Mouse (Mus musculus) heart, postnatal 25 days (tissue): ENCODE results near the gene Fitm2. TPM values are rescaled to one million over a fixed set of nuclear protein-coding genes. Genes with fewer than 3 reads are reported as not detected.

ENCODE experiments used
- DNase-seq: peaks from one replicate; pipeline ENCODE4 v3.0.0; 2022; ENCODE audit warnings: low spot score
- intact Hi-C: fragments of 180-260 bp; cut with DNase I; formaldehyde crosslinking; loops from one replicate; pipeline ENCODE4 v1.15.1; 2025
- total RNA-seq, 2 experiments: library from RNA; stranded (reverse); gene quantifications; 2 replicates each; pipeline ENCODE4 v1.2.3; 2021

Gene Fitm2
- total RNA-seq, 2 experiments from 2014 or later, result 174 to 182 TPM

- intact Hi-C loops, result no loop called here
- DNase-seq, result no peak
Measured at GRCm38 (mm10) chr2:163431289-163431688, 41.1 kb downstream of the Fitm2 start.

GRCm38 (mm10) chr2:163428346-163429011 lies 44.0 kb downstream of the Fitm2 start:
- no peak for DNase-seq
- intact Hi-C loops, result no loop called here

- intact Hi-C loops, result no loop called here
Measured at GRCm38 (mm10) chr2:163424597-163424996, 47.8 kb downstream of the Fitm2 start, which contains the start of gene Oser1. Gene Oser1, minus strand, starts transcription at chr2:163424697.

DNA sequence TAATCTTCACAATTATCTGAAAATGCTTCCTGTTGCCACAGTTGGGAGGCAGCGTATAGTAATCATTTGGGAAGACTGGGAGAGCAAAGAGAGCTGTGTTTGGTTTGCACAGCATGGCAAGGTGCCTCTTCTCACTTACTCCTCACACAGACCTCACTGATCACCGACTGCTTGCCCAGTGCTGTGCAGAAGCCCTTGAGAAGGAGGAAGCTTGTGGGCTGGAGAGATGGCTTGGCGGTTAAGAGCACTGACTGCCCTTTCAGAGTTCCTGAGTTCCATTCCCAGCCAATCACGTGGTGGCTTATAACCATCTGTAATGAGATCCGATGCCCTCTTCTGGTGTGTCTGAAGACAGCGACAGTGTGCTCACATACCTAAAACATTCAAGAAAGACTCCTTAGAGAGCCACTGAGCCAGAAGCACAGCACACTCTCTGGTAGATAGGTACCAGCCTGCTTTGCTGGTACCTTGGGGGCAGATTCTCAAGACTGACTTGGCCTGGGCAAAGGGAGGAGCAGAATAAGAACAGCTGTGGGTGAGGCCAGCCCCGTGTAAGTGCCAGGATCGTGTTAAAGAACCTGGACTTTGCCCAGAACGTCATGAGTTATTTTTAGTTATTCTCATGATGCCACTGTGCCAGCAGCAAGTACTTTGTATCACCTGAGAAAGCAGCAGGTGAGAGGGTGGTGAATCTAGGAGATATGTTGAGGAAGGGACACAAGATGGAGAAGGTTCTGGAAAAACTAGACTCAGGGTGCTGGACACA lies 49.4 kb downstream of the Fitm2 start:
- DNase-seq, result no peak
- intact Hi-C loops, result no loop called here

More at GRCm38 (mm10) chr2:163424597-163424996, 47.8 kb downstream of the Fitm2 start, which contains the start of gene Oser1:
- DNase-seq, result no peak

DNA sequence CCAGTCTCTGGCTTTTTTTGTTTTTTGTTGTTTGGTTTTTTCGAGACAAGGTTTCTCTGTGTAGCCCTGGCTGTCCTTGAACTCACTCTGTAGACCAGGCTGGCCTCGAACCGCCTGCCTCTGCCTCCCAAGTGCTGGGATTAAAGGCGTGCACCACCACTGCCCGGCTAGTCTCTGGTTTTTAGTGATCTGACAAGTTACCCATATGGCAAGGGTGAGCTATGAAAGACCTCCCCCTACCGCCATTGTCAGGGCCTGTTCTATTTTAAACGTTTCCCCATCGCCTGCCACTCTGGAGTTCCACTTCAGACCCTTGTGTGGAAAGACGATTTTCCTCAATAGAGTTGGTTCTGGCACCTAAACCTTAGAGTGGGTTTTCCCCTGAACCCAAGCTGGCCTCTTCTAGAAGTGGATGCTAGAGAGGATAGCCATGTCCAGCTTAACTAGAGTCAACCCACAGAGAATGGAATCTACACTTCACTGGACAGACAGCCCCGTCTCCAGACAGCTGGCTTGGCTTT lies 52.0 kb downstream of the Fitm2 start:
- intact Hi-C loops, result no loop called here
- no peak for DNase-seq

DNA sequence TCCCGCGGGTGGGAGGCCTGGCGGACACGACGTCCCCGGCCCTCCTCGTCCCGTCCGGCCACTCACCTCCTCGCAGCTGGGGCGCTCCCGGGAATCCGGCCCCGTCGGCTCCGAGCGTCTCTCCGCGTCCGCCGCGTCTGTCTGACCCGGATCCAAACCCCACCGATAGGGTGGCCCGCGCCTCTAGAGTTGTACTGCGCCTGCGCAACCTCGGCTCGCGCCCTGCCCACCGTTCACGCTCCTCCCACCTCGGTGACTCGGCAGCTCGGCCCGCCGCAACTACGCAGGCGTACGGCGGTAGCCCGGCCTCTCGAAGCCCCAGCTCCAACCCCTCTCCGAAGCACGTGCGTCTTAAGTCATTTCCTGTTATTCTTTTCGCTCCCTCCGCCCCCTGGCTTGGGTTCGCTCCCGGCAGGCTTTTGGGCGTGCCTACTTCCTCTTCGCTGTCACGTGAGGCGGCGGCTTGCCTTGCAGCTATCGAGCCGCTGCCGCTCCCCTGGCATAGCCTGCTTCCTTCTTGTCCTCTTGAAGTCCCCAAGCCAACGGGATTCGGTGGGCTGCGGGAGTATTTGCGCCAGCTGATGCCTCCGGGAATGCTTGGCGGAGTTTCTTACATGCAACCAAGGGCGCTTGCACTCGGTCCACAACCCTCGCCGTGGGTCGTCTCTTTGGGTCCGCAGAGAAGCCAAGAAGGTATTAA lies 52.9 kb downstream of the Fitm2 start:
- intact Hi-C loops, result loop anchor here (2.0 kb wide), 1 partner anchor 53 kb away; the partner anchor contains the start of gene Fitm2

DNA sequence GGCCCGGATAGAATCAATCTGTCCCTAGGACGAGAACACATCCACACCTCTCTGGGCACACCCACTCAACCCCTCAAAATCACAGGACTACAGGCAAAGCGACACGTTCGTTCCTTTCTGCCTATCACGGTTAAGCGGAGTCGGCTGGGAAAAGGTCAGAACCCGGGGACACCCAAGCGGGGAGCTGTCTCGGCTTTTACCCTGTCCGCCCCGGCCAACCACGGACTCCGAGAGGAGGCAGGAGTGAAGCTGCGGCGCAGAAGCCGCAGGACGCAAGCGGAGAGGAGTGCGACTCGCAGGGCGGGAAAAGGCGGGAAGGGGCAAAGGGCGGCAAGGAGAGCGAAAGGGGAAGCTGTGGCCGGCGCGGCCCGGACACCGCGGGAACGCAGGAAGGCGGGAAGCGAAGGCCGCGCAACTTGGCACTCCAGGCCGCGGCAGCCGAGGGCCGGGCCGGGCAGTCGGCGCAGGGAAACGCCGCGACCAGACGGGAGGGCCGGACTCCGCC lies 53.5 kb downstream of the Fitm2 start:
- intact Hi-C loops, result loop anchor here (2.0 kb wide), 1 partner anchor 54 kb away; the partner anchor contains the start of gene Fitm2
- no peak for DNase-seq

More for the DNA sequence above, 52.9 kb downstream of the Fitm2 start:
- peak; percentile 100 for DNase-seq

- DNase-seq, result no peak
- intact Hi-C loops, result loop anchor here (2.0 kb wide), 1 partner anchor 55 kb away; the partner anchor contains the start of gene Fitm2
Measured at GRCm38 (mm10) chr2:163417830-163418229, 54.6 kb downstream of the Fitm2 start.

GRCm38 (mm10) chr2:163417026-163417425 lies 55.4 kb downstream of the Fitm2 start:
- DNase-seq, result no peak
- intact Hi-C loops, result no loop called here

Other genes starting within 250 kb of the Fitm2 start
- 100 to 1,000 TPM; 374 to 418 TPM for gene Jph2, start 74.6 kb downstream of the Fitm2 start, total RNA-seq
- gene Oser1, start 47.9 kb downstream of the Fitm2 start, total RNA-seq, result 10 to 100 TPM; 21.0 to 21.6 TPM
- gene Gdap1l1, start 34.2 kb downstream of the Fitm2 start, total RNA-seq, result not detected
- not detected for gene R3hdml, start 19.7 kb upstream of the Fitm2 start, total RNA-seq
- gene Hnf4a, start 34.2 kb upstream of the Fitm2 start, total RNA-seq, result not detected
- 1 to 10 TPM; 7.9 to 9.7 TPM for gene Ttpal, start 129.7 kb upstream of the Fitm2 start, total RNA-seq
- gene Serinc3, start 172.5 kb upstream of the Fitm2 start, total RNA-seq, result 100 to 1,000 TPM; 291 to 357 TPM
- 100 to 1,000 TPM; 211 to 235 TPM for gene Pkig, start 185.8 kb upstream of the Fitm2 start, total RNA-seq